Mouse (Mus musculus) forelimb bud, embryonic 11.5 days (tissue): ENCODE data around the gene Mgll.

ENCODE experiments used
- DNase-seq: peaks from one replicate; pipeline ENCODE4 v3.0.0-alpha.2; 2012; ENCODE audit warnings: low read depth, low spot score

Gene Mgll

DNA sequence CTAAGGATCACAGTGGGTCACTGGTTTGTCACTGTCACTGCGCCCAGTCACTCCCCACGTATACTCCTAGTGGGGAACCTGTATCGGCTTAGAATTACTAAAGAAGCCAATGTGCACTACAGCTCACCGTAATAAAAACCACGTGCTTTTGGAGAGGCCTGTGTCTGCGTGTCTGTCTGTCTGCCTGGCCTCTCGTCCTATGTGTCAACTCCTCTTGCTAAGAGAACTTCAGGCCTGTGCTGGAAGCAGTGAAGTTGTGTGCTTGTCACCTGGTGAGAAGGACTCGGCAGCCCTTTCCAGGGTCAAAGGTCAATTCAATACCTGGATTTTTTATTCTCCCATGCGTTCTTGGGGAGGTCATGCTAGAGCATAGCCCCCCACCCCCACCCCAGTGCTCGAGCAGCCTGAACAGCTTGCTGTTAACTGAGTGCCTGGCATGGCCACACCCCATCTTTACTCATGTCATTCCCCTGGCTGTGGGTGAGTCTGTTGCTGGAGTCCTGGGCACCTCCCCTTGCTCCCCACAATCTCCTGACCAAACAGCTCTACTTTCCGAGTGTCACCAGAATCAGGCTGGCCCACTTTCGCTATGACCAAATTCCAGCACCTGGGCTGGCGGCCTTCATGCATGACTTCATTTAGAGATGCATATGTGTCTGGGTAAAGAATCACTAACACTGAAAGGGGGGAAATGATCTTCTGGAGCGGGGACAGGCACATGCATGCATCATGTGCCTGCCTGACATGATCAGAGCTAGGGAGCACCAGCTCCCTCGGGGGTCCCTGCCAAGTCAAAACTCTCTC lies 104.2 kb downstream of the Mgll start:
- DNase-seq: no peak

DNA sequence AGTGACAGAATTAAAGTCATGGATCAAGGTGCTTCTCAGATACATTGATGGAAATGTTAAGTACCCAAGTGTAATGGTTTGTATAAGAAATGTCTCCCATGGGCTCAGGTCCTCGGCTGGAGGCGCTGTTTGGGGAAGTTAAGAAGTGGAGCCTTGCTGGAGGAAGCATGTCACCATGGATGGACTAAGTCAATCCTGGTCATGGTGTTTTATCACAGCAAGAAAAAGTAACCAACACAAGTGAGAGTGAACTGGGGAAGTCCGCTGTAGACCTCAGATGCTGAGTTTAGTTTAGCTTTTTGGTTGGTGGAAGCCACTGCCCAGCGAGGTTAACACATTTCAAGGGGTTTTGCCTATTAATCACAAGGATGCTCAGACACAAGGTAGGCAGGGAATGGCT lies 105.4 kb downstream of the Mgll start:
- no peak for DNase-seq

DNA sequence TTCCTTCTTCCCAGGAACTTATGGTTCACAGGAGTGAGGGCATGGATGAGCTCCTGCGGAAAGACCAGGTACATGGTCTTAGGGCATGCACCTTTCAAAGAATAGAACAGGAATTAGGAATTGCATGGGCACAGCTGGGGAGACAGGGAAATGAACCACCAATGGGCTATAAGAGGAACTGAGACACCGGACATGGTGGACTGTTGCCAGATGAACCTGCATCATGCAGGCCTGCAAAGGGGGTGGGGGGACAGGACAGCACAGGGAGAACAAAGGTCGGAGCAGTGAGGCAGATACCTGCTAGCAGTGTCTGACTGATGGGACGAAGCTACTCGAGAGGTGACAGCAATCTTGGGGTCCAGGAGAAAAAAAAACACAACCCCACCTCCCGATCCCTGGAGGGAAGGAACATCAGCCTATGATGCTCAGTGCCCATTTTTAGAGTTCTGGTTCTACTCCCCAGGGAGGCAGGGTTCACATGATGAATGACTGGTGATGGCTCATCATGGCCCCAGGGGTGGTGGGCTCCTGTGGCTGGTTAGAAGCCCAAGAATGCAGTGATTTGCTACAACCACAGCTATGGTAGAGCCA lies 106.0 kb downstream of the Mgll start:
- DNase-seq: no peak

DNA sequence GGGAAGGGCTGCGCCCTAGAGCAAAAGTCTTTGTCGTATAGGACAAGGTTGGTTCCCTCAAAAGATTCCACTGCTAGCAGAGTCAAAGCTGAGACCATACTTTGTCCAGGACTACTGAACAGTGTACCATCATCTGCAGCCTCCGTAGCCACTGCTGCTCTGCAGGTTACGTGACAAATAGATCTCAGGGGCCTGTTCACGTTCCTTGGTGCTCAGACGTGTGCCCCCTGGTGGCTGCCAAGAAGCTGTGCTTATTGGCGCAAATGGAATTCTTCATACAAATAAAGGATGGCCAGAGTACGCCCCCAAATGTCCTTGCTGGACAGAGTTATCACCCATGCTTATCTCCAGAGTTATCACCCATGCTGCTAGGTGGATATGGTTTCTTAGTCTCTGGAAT lies 107.2 kb downstream of the Mgll start:
- peak; percentile 73 for DNase-seq

GRCm38 (mm10) chr6:88832663-88833062 lies 108.5 kb downstream of the Mgll start:
- no peak for DNase-seq

GRCm38 (mm10) chr6:88833340-88834140 lies 109.3 kb downstream of the Mgll start:
- no peak for DNase-seq

- DNase-seq: no peak
Observed at GRCm38 (mm10) chr6:88835047-88835446, 110.8 kb downstream of the Mgll start.

- DNase-seq: no peak
Observed at GRCm38 (mm10) chr6:88836178-88836819, 112.1 kb downstream of the Mgll start.

GRCm38 (mm10) chr6:88837999-88838398 lies 113.8 kb downstream of the Mgll start:
- no peak for DNase-seq

DNA sequence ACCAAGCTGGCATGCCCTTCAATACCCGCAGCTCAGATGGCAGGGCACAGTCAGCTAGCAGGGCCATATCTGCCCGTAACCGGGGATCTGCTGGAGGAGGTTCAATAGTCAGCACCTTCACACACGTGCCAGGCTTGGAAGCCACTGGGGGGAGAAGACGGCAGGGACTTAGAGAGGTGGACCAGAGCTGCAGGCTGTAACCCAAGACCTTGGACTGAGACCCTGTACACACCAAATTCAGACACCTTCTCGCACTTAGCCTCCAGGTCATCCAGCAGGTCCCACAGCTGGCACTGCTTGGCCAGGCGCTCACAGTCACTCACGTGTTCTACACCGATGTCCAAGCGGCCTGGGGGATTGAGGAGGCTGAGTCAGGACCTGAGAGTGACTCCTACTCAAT lies 114.4 kb downstream of the Mgll start:
- no peak for DNase-seq

GRCm38 (mm10) chr6:88839135-88839970 lies 115.1 kb downstream of the Mgll start:
- no peak for DNase-seq

GRCm38 (mm10) chr6:88840211-88840610 lies 116.0 kb downstream of the Mgll start:
- DNase-seq: no peak

DNA sequence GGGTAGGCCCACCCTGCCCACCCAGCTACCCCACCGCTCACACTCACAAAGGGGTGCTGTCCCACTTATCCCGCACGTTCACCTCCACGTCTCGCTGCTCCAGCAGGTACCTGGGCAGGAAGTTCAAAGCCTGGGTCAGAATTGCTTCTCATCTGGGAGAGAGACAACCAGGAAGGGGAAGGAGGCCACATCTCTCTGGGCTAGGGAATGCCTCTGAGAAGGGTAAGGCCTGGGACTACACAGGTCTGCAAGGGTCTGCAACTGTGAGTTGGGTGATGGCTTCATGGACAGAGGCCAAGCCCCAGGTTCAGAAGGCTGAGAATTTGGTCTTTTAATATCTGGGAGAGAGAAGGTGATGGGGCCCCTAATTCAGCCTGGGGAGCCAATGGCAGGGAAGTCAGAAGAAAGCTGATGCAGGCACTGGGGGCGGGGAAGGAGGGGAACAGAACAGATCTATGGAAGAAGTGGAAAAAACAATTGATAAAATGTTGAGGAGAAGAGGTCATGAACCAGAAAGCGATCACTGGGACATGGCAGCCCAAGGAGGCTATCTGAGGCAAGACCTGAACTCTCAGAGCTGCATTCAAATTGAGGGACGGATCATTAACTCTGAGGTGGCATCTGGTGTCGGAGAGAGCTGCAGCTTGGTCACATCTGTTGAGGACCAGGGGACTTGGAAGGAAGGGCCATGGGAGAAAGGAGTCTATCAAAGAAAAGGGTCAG lies 116.7 kb downstream of the Mgll start:
- DNase-seq: no peak

GRCm38 (mm10) chr6:88841514-88841780 lies 117.2 kb downstream of the Mgll start:
- DNase-seq: no peak

DNA sequence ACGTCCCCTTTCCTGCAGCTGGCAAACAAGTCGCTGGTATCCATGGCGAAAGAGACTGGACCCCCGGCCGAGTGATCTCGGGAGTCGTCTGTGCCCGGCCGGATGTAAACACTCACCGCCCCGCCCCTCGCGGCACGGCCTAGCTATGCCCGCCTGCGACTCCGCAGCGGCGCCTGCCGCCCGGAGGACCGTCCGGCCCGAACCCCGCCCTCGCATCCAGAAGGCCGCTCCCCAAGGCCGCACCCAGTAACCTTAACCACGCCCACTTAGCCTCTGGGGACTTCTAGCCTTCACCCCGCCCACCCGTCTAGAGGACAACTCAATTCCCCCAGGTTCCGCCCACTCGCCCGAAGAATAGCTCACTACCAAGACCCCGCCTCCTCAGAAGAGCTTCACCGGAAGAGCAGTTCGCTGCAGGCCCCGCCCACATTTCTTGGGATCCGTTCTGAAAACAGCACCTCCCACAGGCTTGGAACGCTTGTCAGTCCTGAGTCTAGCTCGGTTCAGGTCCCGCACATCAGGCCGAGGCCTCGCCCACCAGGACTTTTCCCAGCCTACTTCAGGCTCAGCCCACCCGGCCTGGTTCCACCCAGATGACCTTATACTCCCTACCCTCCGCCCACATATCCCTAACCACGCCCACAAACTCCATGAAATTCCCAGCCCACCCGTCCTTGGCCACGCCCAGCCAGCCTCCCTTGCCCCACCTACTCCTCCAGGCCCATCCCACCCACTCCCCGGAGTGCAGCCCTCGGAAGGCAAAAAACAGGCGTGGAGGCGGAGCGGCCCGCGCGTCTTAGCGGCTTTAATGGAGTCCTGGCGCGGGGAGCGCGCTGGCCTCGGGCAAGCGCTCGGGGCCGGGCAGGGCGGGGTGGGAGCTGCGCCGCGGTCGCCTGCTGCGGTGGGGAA lies 117.8 kb downstream of the Mgll start, which contains the start of gene Abtb1:
TSS of gene Abtb1 (minus strand) at position 204 of the 909 bp plus-strand sequence.
- DNase-seq: peak; percentile 99

- DNase-seq: peak; percentile 49
Observed at GRCm38 (mm10) chr6:88842731-88843151, 118.5 kb downstream of the Mgll start.

DNA sequence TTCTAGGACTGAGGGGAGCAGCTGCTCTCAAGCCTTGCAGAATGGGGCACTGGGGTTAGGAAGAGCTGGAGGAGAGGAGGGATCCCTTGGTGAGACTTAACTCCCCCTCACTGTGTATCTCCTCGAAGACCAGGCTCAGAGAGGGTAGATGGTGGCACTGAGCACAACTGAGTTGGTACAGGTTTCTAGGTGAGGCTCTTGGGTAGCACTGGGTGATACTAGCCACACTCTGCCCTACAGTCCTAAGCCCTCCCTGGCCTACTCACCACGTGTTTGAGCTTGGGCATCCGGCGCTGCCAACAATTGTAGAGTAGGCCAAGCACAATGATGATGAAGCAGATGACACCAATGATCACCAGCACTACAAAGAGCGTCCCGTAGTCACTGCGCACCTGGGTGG lies 119.0 kb downstream of the Mgll start:
- DNase-seq: no peak

DNA sequence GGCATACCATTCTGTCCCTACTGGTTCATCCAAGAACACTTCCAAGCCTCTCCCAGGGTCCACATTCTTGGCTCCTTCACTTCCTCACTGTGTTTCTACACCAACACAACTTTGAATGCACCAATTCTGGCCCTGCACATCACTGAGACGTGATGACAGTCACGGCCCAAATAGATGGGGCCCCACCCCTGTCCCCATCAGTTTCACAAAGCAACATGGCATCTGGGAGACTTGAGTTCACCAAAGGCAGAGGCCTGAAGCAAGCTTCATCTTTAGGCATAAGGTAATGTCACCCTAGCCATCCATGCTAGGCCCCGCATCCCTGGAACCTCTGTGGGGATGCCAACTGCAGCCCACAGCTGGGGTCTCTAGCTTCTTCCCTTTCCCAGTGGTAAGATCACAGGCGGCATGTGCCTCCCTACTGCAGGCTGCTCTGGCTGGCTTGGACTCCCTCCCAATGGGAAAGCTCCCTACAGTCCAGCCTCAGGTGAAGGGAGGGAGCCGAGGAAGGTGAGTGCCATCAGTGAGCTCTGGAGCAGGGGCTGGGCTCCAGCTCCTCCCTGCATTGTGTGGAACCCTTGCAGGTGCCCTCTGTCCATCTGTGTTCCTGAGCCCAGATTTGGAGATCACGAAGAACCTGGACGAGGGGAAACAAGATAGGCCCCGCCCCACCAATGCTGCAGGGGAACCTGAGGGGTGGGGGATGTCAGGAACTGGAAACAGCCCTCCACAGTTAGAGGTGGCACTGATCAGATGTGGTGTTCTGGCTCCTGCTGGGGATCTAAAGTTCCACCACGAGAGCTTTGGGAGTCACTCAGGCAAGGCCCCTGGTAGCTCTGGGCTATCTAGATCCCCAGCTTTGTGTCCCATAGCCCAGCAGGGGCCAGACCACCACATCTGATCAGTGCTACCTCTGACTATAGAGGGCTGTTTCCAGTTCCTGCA lies 119.8 kb downstream of the Mgll start:
- DNase-seq: no peak
